ENCODE assay signal across 9 mouse cellular contexts in genomic region chr8:106115897-106116296, GRCm38 (mm10). TPM values are rescaled to one million over a fixed set of nuclear protein-coding genes. Genes with fewer than 3 reads are reported as not detected.
DNase-seq lines count a peak whose midpoint lies in the region; ATAC-seq and TF ChIP-seq lines count a peak whose summit lies in the region.
"Had no signal": no experiment of that assay in that cellular context is flagged by ENCODE, and none has a peak within 500 bp of the region (broad histone marks: within the 10 kb centered on the region; RNA-seq: fewer than 3 reads in every experiment).

No protein-coding gene starts in this region.

- no peaks in the 10 kb centered on the region for H3K4me1 ChIP-seq in heart, postnatal 0 days (ENCODE audit: control insufficient read depth, insufficient read depth)
- H3K4me1 ChIP-seq in lung, embryonic 14.5 days (ENCODE audit: insufficient read depth): no peaks in the 10 kb centered on the region
- H3K4me1 ChIP-seq: neural tube, embryonic 12.5 days had no signal

- 92% methylated on average over 3 of the region's 3 CpGs for WGBS in heart, postnatal 0 days
- WGBS in lung, embryonic 14.5 days: 96% methylated on average over 3 of the region's 3 CpGs

- H3K27me3 ChIP-seq in heart, postnatal 0 days (ENCODE audit: control insufficient read depth, insufficient read depth, low read length): no peaks in the 10 kb centered on the region
- H3K27me3 ChIP-seq in lung, embryonic 14.5 days (ENCODE audit: insufficient read depth, low read length): no peaks in the 10 kb centered on the region
- H3K27me3 ChIP-seq: neural tube, embryonic 12.5 days had no signal

- no peak overlapping the region for H3K4me2 ChIP-seq in heart, postnatal 0 days (ENCODE audit: low read depth, low read length)
- no peak overlapping the region for H3K4me2 ChIP-seq in lung, embryonic 14.5 days
- H3K4me2 ChIP-seq: neural tube, embryonic 12.5 days had no signal

- no peak overlapping the region for H3K9ac ChIP-seq in heart, postnatal 0 days (replicated peaks; ENCODE audit: low read depth, low read length)
- no peak overlapping the region for H3K9ac ChIP-seq in lung, embryonic 14.5 days
- H3K9ac ChIP-seq: neural tube, embryonic 12.5 days had no signal

- no peak for DNase-seq in heart, postnatal 0 days (ENCODE audit: low spot score)
- no peak for DNase-seq in heart, postnatal 25 days (ENCODE audit: low spot score)
- peak; percentile 53 for DNase-seq in 416B (ENCODE audit: low read depth)
- peak; percentile 57 for DNase-seq in WW6 (ENCODE audit: low read depth, low spot score)
- peak; percentile 49 for DNase-seq in lung, embryonic 14.5 days
- DNase-seq in thymus, postnatal 25 days: peak; percentile 90
- no peak for DNase-seq in frontal cortex, adult 2 months (ENCODE audit: extremely low spot score in 1 of 2, low spot score in 1 of 2)
- DNase-seq in gastrocnemius, adult 8-10 months (ENCODE audit: low spot score in 2 of 2): no peak

- intact Hi-C loops in heart, postnatal 25 days (cut with DNase I): loop anchor here (5.0 kb wide), 1 partner anchor 124 kb away; the partner anchor contains the start of gene Dus2

- H3K4me3 ChIP-seq in heart, postnatal 0 days (ENCODE audit: low read depth, low read length): no peak overlapping the region
- no peak overlapping the region for H3K4me3 ChIP-seq in lung, embryonic 14.5 days (ENCODE audit: low read depth, low read length)
- H3K4me3 ChIP-seq: neural tube, embryonic 12.5 days had no signal

- TF ChIP-seq CTCF in heart, postnatal 0 days (IDR thresholded peaks at IDR 0.05; ENCODE audit: low read depth): peak; percentile 50
- peak; percentile 62 for TF ChIP-seq CTCF in lung, embryonic 14.5 days (IDR thresholded peaks at IDR 0.05; ENCODE audit: low read depth)

- no peaks in the 10 kb centered on the region for H3K9me3 ChIP-seq in heart, postnatal 0 days (replicated peaks; ENCODE audit: control insufficient read depth, low read length)
- no peaks in the 10 kb centered on the region for H3K9me3 ChIP-seq in lung, embryonic 14.5 days (ENCODE audit: low read depth, low read length)
- H3K9me3 ChIP-seq: neural tube, embryonic 12.5 days had no signal

- peaks cover 23% of the 10 kb centered on the region for H3K36me3 ChIP-seq in heart, postnatal 0 days (replicated peaks; ENCODE audit: control insufficient read depth, insufficient read depth, low read length)
- peaks cover 44% of the 10 kb centered on the region for H3K36me3 ChIP-seq in lung, embryonic 14.5 days (ENCODE audit: insufficient read depth)

- TF ChIP-seq EP300 in heart, postnatal 0 days (IDR thresholded peaks at IDR 0.05; ENCODE audit: low read depth): no peak

- ATAC-seq in heart, postnatal 0 days (ENCODE audit: insufficient read depth, low read depth): no peak
- no peak for ATAC-seq in lung, embryonic 14.5 days (ENCODE audit: insufficient read depth)

- no peak overlapping the region for H3K27ac ChIP-seq in heart, postnatal 0 days (ENCODE audit: low read depth)
- no peak overlapping the region for H3K27ac ChIP-seq in lung, embryonic 14.5 days (ENCODE audit: low read depth)
- H3K27ac ChIP-seq: neural tube, embryonic 12.5 days had no signal

RNA-seq across cellular contexts. Expression of gene Esrp2, which starts 20.9 kb away (rescaled TPM):
- total RNA-seq in heart, postnatal 0 days (2014; rRNA removed; ENCODE audit: low replicate concordance): 9.8 and 10.6 TPM in 2 replicates
- 0.27 and 0.31 TPM in 2 replicates for polyA plus RNA-seq in heart, postnatal 0 days (2015; fragmentation: Nextera tagmentation; extraction: Ambion mirVana)
- total RNA-seq in heart, postnatal 25 days (2021): under 1 TPM; 0.53 to 0.60 TPM
- polyA plus RNA-seq in lung, embryonic 14.5 days (2014; fragmentation: Nextera tagmentation; extraction: Ambion mirVana): 29.6 and 31.1 TPM in 2 replicates
- 0.21 and 0.24 TPM in 2 replicates for polyA plus RNA-seq in frontal cortex, adult 2 months (2012; rRNA removed)
- total RNA-seq in gastrocnemius, adult 8-10 months (2022): not detected

RNA-seq across cellular contexts. Expression of gene Pla2g15, which starts 34.3 kb away (rescaled TPM):
- 4.5 and 4.7 TPM in 2 replicates for total RNA-seq in heart, postnatal 0 days (2014; rRNA removed; ENCODE audit: low replicate concordance)
- polyA plus RNA-seq in heart, postnatal 0 days (2015; fragmentation: Nextera tagmentation; extraction: Ambion mirVana): 5.0 and 5.4 TPM in 2 replicates
- total RNA-seq in heart, postnatal 25 days (2021): 1 to 10 TPM; 7.8 to 8.7 TPM
- 3.5 and 3.8 TPM in 2 replicates for polyA plus RNA-seq in lung, embryonic 14.5 days (2014; fragmentation: Nextera tagmentation; extraction: Ambion mirVana)
- 17.6 and 17.7 TPM in 2 replicates for polyA plus RNA-seq in frontal cortex, adult 2 months (2012; rRNA removed)
- 1 to 10 TPM; 3.3 to 5.6 (median 4.0) TPM for total RNA-seq in gastrocnemius, adult 8-10 months (2022)

RNA-seq across cellular contexts. Expression of gene Slc7a6, which starts 52.8 kb away (rescaled TPM):
- total RNA-seq in heart, postnatal 0 days (2014; rRNA removed; ENCODE audit: low replicate concordance): 15.6 and 18.6 TPM in 2 replicates
- polyA plus RNA-seq in heart, postnatal 0 days (2015; fragmentation: Nextera tagmentation; extraction: Ambion mirVana): 15.4 and 18.2 TPM in 2 replicates
- 10 to 100 TPM; 12.0 to 12.2 TPM for total RNA-seq in heart, postnatal 25 days (2021)
- 80.6 and 85.0 TPM in 2 replicates for polyA plus RNA-seq in lung, embryonic 14.5 days (2014; fragmentation: Nextera tagmentation; extraction: Ambion mirVana)
- polyA plus RNA-seq in frontal cortex, adult 2 months (2012; rRNA removed): 30.3 and 31.7 TPM in 2 replicates
- total RNA-seq in gastrocnemius, adult 8-10 months (2022): 10 to 100 TPM in 2 of 4 experiments, 1 to 10 TPM in 2; 7.2 to 11.4 (median 9.3) TPM

RNA-seq across cellular contexts. Expression of gene Nfatc3, which starts 57.3 kb away (rescaled TPM):
- total RNA-seq in heart, postnatal 0 days (2014; rRNA removed; ENCODE audit: low replicate concordance): 26.6 and 28.3 TPM in 2 replicates
- polyA plus RNA-seq in heart, postnatal 0 days (2015; fragmentation: Nextera tagmentation; extraction: Ambion mirVana): 2.0 and 2.4 TPM in 2 replicates
- 10 to 100 TPM; 19.3 to 21.7 TPM for total RNA-seq in heart, postnatal 25 days (2021)
- polyA plus RNA-seq in lung, embryonic 14.5 days (2014; fragmentation: Nextera tagmentation; extraction: Ambion mirVana): 7.1 and 7.6 TPM in 2 replicates
- 7.7 TPM in 2 replicates for polyA plus RNA-seq in frontal cortex, adult 2 months (2012; rRNA removed)
- total RNA-seq in gastrocnemius, adult 8-10 months (2022): 10 to 100 TPM; 23.6 to 30.5 (median 25.5) TPM

Comparison
In these comparisons a context has a peak if more than half of its experiments do, and no peak if none do; other contexts are left out.
1. DNase-seq: peak in 416B (single experiment), WW6 (single experiment), lung, embryonic 14.5 days (single experiment) and thymus, postnatal 25 days (single experiment); none in heart, postnatal 0 days (single experiment), heart, postnatal 25 days (single experiment), frontal cortex, adult 2 months (0 of 2) and gastrocnemius, adult 8-10 months (0 of 2).